Mouse (Mus musculus): ENCODE measurements around the gene Osgepl1. TPM values are rescaled to one million over a fixed set of nuclear protein-coding genes. Genes with fewer than 3 reads are reported as not detected.
A peak's percentile ranks its signal among the peaks of the same experiment; 100 is the strongest.
"Not testable (repeated sequence)": the region's sequence is repeated elsewhere in the genome, so short reads cannot be mapped to it uniquely, and the experiment has no call there.

Gene Osgepl1
- 33.6 and 35.7 TPM in 2 replicates for polyA plus RNA-seq (2014; fragmentation: Nextera tagmentation; extraction: Ambion mirVana)

- 0 out of 2 replicates have a peak, but pooled peaks cover 2% of the 10 kb centered on the region for H3K36me3 ChIP-seq (ENCODE audit: control insufficient read depth, insufficient read depth, low read length)
- WGBS: 3% methylated on average over 27 of the region's 27 CpGs
Observed at GRCm38 (mm10) chr1:53312989-53313967, at the start of gene Osgepl1. Gene Osgepl1 (plus strand): TSS chr1:53313624.

GRCm38 (mm10) chr1:53264958-53265612, 48.3 kb upstream of the Osgepl1 start:
- not testable (repeated sequence) for DNase-seq (ENCODE audit: low spot score, missing footprints); H3K9ac ChIP-seq (ENCODE audit: low read length); H3K36me3 ChIP-seq (ENCODE audit: control insufficient read depth, insufficient read depth, low read length); ATAC-seq (ENCODE audit: low FRiP score); H3K27ac ChIP-seq (ENCODE audit: low read depth, low read length); H3K4me3 ChIP-seq (ENCODE audit: low read depth, low read length); H3K9me3 ChIP-seq (ENCODE audit: control insufficient read depth, low read length); H3K4me2 ChIP-seq; H3K27me3 ChIP-seq (ENCODE audit: control insufficient read depth, insufficient read depth, low read length); H3K4me1 ChIP-seq (ENCODE audit: control insufficient read depth, insufficient read depth, low read length)

More at GRCm38 (mm10) chr1:53312989-53313967, at the start of gene Osgepl1:
- Histone ChIP-seq H3K4me1 (ENCODE audit: control insufficient read depth, insufficient read depth, low read length) (peaks cover 3% of the 10 kb centered on the region; the same call in 1 of the 2 replicates), H3K4me2 (peak within 1 kb of the TSS; percentile 59), H3K27ac (ENCODE audit: low read depth, low read length) (peak within 1 kb of the TSS; percentile 21; the same call in 1 of the 2 replicates), H3K27me3 (ENCODE audit: control insufficient read depth, insufficient read depth, low read length) (no peaks in the 10 kb centered on the region), H3K9me3 (ENCODE audit: control insufficient read depth, low read length) (no peaks in the 10 kb centered on the region), H3K9ac (ENCODE audit: low read length) (peak within 1 kb of the TSS; percentile 88), H3K4me3 (ENCODE audit: low read depth, low read length) (peak within 1 kb of the TSS; percentile 64)
- DNase-seq (ENCODE audit: low spot score, missing footprints) (peak; percentile 99), ATAC-seq (ENCODE audit: low FRiP score) (peak; percentile 98)

GRCm38 (mm10) chr1:53269901-53270300, 43.5 kb upstream of the Osgepl1 start:
- no peaks in the 10 kb centered on the region for H3K36me3 ChIP-seq (ENCODE audit: control insufficient read depth, insufficient read depth, low read length)
- no peak overlapping the region for H3K4me3 ChIP-seq (ENCODE audit: low read depth, low read length)
- H3K4me1 ChIP-seq (ENCODE audit: control insufficient read depth, insufficient read depth, low read length): no peaks in the 10 kb centered on the region
- no peaks in the 10 kb centered on the region for H3K9me3 ChIP-seq (ENCODE audit: control insufficient read depth, low read length)
- DNase-seq (ENCODE audit: low spot score, missing footprints) (no peak), ATAC-seq (ENCODE audit: low FRiP score) (no peak)
- WGBS: 90% methylated on average over 3 of the region's 3 CpGs
- H3K27me3 ChIP-seq (ENCODE audit: control insufficient read depth, insufficient read depth, low read length): no peaks in the 10 kb centered on the region
- no peak overlapping the region for H3K27ac ChIP-seq (ENCODE audit: low read depth, low read length)
- no peak overlapping the region for H3K9ac ChIP-seq (ENCODE audit: low read length)
- no peak overlapping the region for H3K4me2 ChIP-seq

- Histone ChIP-seq H3K36me3 (ENCODE audit: control insufficient read depth, insufficient read depth, low read length) (no peaks in the 10 kb centered on the region), H3K27me3 (ENCODE audit: control insufficient read depth, insufficient read depth, low read length) (no peaks in the 10 kb centered on the region), H3K9ac (ENCODE audit: low read length) (no peak overlapping the region), H3K4me1 (ENCODE audit: control insufficient read depth, insufficient read depth, low read length) (no peaks in the 10 kb centered on the region), H3K4me2 (no peak overlapping the region), H3K4me3 (ENCODE audit: low read depth, low read length) (no peak overlapping the region), H3K27ac (ENCODE audit: low read depth, low read length) (no peak overlapping the region), H3K9me3 (ENCODE audit: control insufficient read depth, low read length) (no peaks in the 10 kb centered on the region)
- DNase-seq (ENCODE audit: low spot score, missing footprints) (no peak), ATAC-seq (ENCODE audit: low FRiP score) (no peak)
Observed at GRCm38 (mm10) chr1:53272646-53273045, 40.8 kb upstream of the Osgepl1 start.

GRCm38 (mm10) chr1:53291197-53291596, 22.2 kb upstream of the Osgepl1 start:
- DNase-seq (ENCODE audit: low spot score, missing footprints) (no peak), ATAC-seq (ENCODE audit: low FRiP score) (no peak)
- H3K4me2 ChIP-seq: no peak overlapping the region
- H3K27me3 ChIP-seq (ENCODE audit: control insufficient read depth, insufficient read depth, low read length): no peaks in the 10 kb centered on the region
- no peaks in the 10 kb centered on the region for H3K36me3 ChIP-seq (ENCODE audit: control insufficient read depth, insufficient read depth, low read length)
- no peak overlapping the region for H3K4me3 ChIP-seq (ENCODE audit: low read depth, low read length)
- H3K27ac ChIP-seq (ENCODE audit: low read depth, low read length): no peak overlapping the region
- H3K4me1 ChIP-seq (ENCODE audit: control insufficient read depth, insufficient read depth, low read length): no peaks in the 10 kb centered on the region
- no peak overlapping the region for H3K9ac ChIP-seq (ENCODE audit: low read length)
- 90% methylated on average over 3 of the region's 3 CpGs for WGBS
- H3K9me3 ChIP-seq (ENCODE audit: control insufficient read depth, low read length): no peaks in the 10 kb centered on the region

GRCm38 (mm10) chr1:53296581-53297383, 16.6 kb upstream of the Osgepl1 start, which contains the start of the genes Pms1, Ormdl1 and Gm28778:
Gene Pms1 (minus strand): TSS chr1:53297018.
Gene Ormdl1 (plus strand): TSS chr1:53297095.
Gene Gm28778 (plus strand): TSS chr1:53297111.
- H3K27me3 ChIP-seq (ENCODE audit: control insufficient read depth, insufficient read depth, low read length): no peaks in the 10 kb centered on the region
- H3K9me3 ChIP-seq (ENCODE audit: control insufficient read depth, low read length): no peaks in the 10 kb centered on the region
- DNase-seq (ENCODE audit: low spot score, missing footprints) (peak; percentile 99), ATAC-seq (ENCODE audit: low FRiP score) (peak; percentile 100)
- peak within 1 kb of the TSS; percentile 74 for H3K4me3 ChIP-seq (ENCODE audit: low read depth, low read length)
- no peaks in the 10 kb centered on the region for H3K36me3 ChIP-seq (ENCODE audit: control insufficient read depth, insufficient read depth, low read length)
- under 1% methylated on average over 66 of the region's 66 CpGs for WGBS
- peak within 1 kb of the TSS; percentile 67 for H3K27ac ChIP-seq (ENCODE audit: low read depth, low read length)
- H3K4me2 ChIP-seq: peak within 1 kb of the TSS; percentile 67
- H3K4me1 ChIP-seq (ENCODE audit: control insufficient read depth, insufficient read depth, low read length): peaks cover 6% of the 10 kb centered on the region; the same call in 1 of the 2 replicates
- H3K9ac ChIP-seq (ENCODE audit: low read length): peak within 1 kb of the TSS; percentile 89

GRCm38 (mm10) chr1:53300506-53300905, 12.9 kb upstream of the Osgepl1 start:
- Histone ChIP-seq H3K27me3 (ENCODE audit: control insufficient read depth, insufficient read depth, low read length) (no peaks in the 10 kb centered on the region), H3K27ac (ENCODE audit: low read depth, low read length) (no peak overlapping the region), H3K4me2 (no peak overlapping the region), H3K4me1 (ENCODE audit: control insufficient read depth, insufficient read depth, low read length) (peaks cover 6% of the 10 kb centered on the region; the same call in 1 of the 2 replicates), H3K9me3 (ENCODE audit: control insufficient read depth, low read length) (no peaks in the 10 kb centered on the region), H3K36me3 (ENCODE audit: control insufficient read depth, insufficient read depth, low read length) (no peaks in the 10 kb centered on the region), H3K4me3 (ENCODE audit: low read depth, low read length) (no peak overlapping the region), H3K9ac (ENCODE audit: low read length) (no peak overlapping the region)
- no peak for DNase-seq (ENCODE audit: low spot score, missing footprints)
- 94% methylated on average over 4 of the region's 4 CpGs for WGBS
- no peak for ATAC-seq (ENCODE audit: low FRiP score)

GRCm38 (mm10) chr1:53321662-53322344, 8.4 kb downstream of the Osgepl1 start:
- ATAC-seq (ENCODE audit: low FRiP score): no peak
- H3K27ac ChIP-seq (ENCODE audit: low read depth, low read length): no peak overlapping the region

More at GRCm38 (mm10) chr1:53321662-53322344, 8.4 kb downstream of the Osgepl1 start:
- no peaks in the 10 kb centered on the region for H3K4me1 ChIP-seq (ENCODE audit: control insufficient read depth, insufficient read depth, low read length)
- H3K9me3 ChIP-seq (ENCODE audit: control insufficient read depth, low read length): no peaks in the 10 kb centered on the region
- H3K36me3 ChIP-seq (ENCODE audit: control insufficient read depth, insufficient read depth, low read length): 0 out of 2 replicates have a peak, but pooled peaks cover 3% of the 10 kb centered on the region
- H3K27me3 ChIP-seq (ENCODE audit: control insufficient read depth, insufficient read depth, low read length): no peaks in the 10 kb centered on the region
- no peak overlapping the region for H3K9ac ChIP-seq (ENCODE audit: low read length)
- H3K4me3 ChIP-seq (ENCODE audit: low read depth, low read length): no peak overlapping the region
- no peak for DNase-seq (ENCODE audit: low spot score, missing footprints)
- no peak overlapping the region for H3K4me2 ChIP-seq
- 95% methylated on average over 4 of the region's 4 CpGs for WGBS
